Mouse (Mus musculus) liver, embryonic 12.5 days (tissue): Measurements from ENCODE around the gene Lzts3. TPM values are rescaled to one million over a fixed set of nuclear protein-coding genes. Genes with fewer than 3 reads are reported as not detected.

Source experiments
- ATAC-seq: fragments of 200-750 bp; cut with Nextera tagmentation; 2 replicates; pipeline ENCODE4 v1.8.0; 2017; ENCODE audit warnings: moderate number of reproducible peaks, mild to moderate bottlenecking, moderate library complexity
- H3K27ac ChIP-seq: fragments of 300-500 bp; sonication (generic); 2 replicates; pipeline ENCODE4 v1.5.1; 2016; ENCODE audit warnings: mild to moderate bottlenecking
- H3K27me3 ChIP-seq: fragments of 300-500 bp; sonication (generic); replicated peaks from 2 replicates; pipeline ENCODE4 v1.6.1; 2016; ENCODE audit warnings: mild to moderate bottlenecking, moderate library complexity
- H3K36me3 ChIP-seq: fragments of 300-500 bp; sonication (generic); 2 replicates; pipeline ENCODE4 v1.6.1; 2016; ENCODE audit warnings: mild to moderate bottlenecking, moderate library complexity
- H3K4me1 ChIP-seq: fragments of 300-500 bp; sonication (generic); 2 replicates; pipeline ENCODE4 v1.6.1; 2016
- H3K4me2 ChIP-seq: fragments of 300-500 bp; sonication (generic); 2 replicates; pipeline ENCODE4 v1.6.1; 2016; ENCODE audit warnings: mild to moderate bottlenecking, moderate library complexity
- H3K4me3 ChIP-seq: fragments of 300-500 bp; sonication (generic); 2 replicates; pipeline ENCODE4 v1.5.1; 2016; ENCODE audit warnings: mild to moderate bottlenecking, moderate library complexity
- H3K9ac ChIP-seq: fragments of 300-500 bp; sonication (generic); 2 replicates; pipeline ENCODE4 v1.6.1; 2016; ENCODE audit warnings: mild to moderate bottlenecking, moderate library complexity
- H3K9me3 ChIP-seq: fragments of 300-500 bp; sonication (generic); replicated peaks from 2 replicates; pipeline ENCODE4 v1.6.1; 2016; ENCODE audit warnings: mild to moderate bottlenecking, moderate library complexity
- WGBS: fragments of 180-500 bp; shearing (Covaris S2); methylation state at CpG from one replicate; pipeline ENCODE4 v1.1.7; 2016; ENCODE audit not compliant: insufficient replicate concordance; 5-methylcytosine and 5-hydroxymethylcytosine counted together
- polyA plus RNA-seq: library from polyadenylated mRNA; unstranded; fragments of >200 nt; fragmentation: Nextera tagmentation; extraction: Ambion mirVana; gene quantifications from 2 replicates; pipeline ENCODE4 v1.2.1, GENCODE M21; 2016

Gene Lzts3
- 1.6 and 1.7 TPM in 2 replicates for polyA plus RNA-seq

GRCm38 (mm10) chr2:130642684-130643369, at the start of gene Lzts3:
Gene Lzts3 (minus strand): TSS chr2:130642803.
- H3K27ac ChIP-seq, result peak within 1 kb of the TSS; percentile 57; the same call in 1 of the 2 replicates
- peaks cover 42% of the 10 kb centered on the region for H3K27me3 ChIP-seq
- ATAC-seq, result peak; percentile 97
- H3K9me3 ChIP-seq, result no peaks in the 10 kb centered on the region
- peak within 1 kb of the TSS; percentile 78 for H3K9ac ChIP-seq
- peak within 1 kb of the TSS; percentile 66 for H3K4me3 ChIP-seq
- H3K36me3 ChIP-seq, result no peaks in the 10 kb centered on the region
- peaks cover 20% of the 10 kb centered on the region for H3K4me1 ChIP-seq
- peak within 1 kb of the TSS; percentile 97 for H3K4me2 ChIP-seq
- WGBS, result 4% methylated on average over 38 of the region's 40 CpGs

- no peaks in the 10 kb centered on the region for H3K4me1 ChIP-seq
- no peak overlapping the region for H3K4me2 ChIP-seq
- no peaks in the 10 kb centered on the region for H3K9me3 ChIP-seq
- no peak overlapping the region for H3K9ac ChIP-seq
- H3K4me3 ChIP-seq, result no peak overlapping the region
- H3K27ac ChIP-seq, result no peak overlapping the region
- ATAC-seq, result no peak
- H3K27me3 ChIP-seq, result peaks cover 2% of the 10 kb centered on the region
- WGBS, result 55% methylated on average over 2 of the region's 2 CpGs
- peaks cover 9% of the 10 kb centered on the region for H3K36me3 ChIP-seq
Observed at GRCm38 (mm10) chr2:130689011-130689410, 46.4 kb upstream of the Lzts3 start.

- Histone ChIP-seq H3K4me1 (no peaks in the 10 kb centered on the region), H3K36me3 (peaks cover 44% of the 10 kb centered on the region), H3K4me2 (no peak overlapping the region), H3K9me3 (no peaks in the 10 kb centered on the region), H3K27me3 (no peaks in the 10 kb centered on the region), H3K4me3 (no peak overlapping the region), H3K27ac (no peak overlapping the region), H3K9ac (no peak overlapping the region)
- no peak for ATAC-seq
- 81% methylated on average over 9 of the region's 9 CpGs for WGBS
Observed at GRCm38 (mm10) chr2:130685426-130685825, 42.8 kb upstream of the Lzts3 start.

GRCm38 (mm10) chr2:130681531-130681930, 38.9 kb upstream of the Lzts3 start:
- H3K36me3 ChIP-seq, result peaks cover 83% of the 10 kb centered on the region
- H3K27ac ChIP-seq, result no peak overlapping the region
- no peak overlapping the region for H3K4me3 ChIP-seq
- no peaks in the 10 kb centered on the region for H3K9me3 ChIP-seq
- H3K4me2 ChIP-seq, result no peak overlapping the region
- no peaks in the 10 kb centered on the region for H3K4me1 ChIP-seq
- ATAC-seq, result no peak
- 83% methylated on average over 3 of the region's 3 CpGs for WGBS
- H3K9ac ChIP-seq, result no peak overlapping the region
- H3K27me3 ChIP-seq, result no peaks in the 10 kb centered on the region

- Histone ChIP-seq H3K4me2 (no peak overlapping the region), H3K4me3 (no peak overlapping the region), H3K27me3 (no peaks in the 10 kb centered on the region), H3K9me3 (no peaks in the 10 kb centered on the region), H3K9ac (no peak overlapping the region), H3K27ac (no peak overlapping the region), H3K36me3 (peaks cover 95% of the 10 kb centered on the region), H3K4me1 (no peaks in the 10 kb centered on the region)
- no peak for ATAC-seq
- WGBS, result 84% methylated on average over 6 of the region's 6 CpGs
Observed at GRCm38 (mm10) chr2:130679899-130680298, 37.3 kb upstream of the Lzts3 start.

GRCm38 (mm10) chr2:130679154-130679553, 36.6 kb upstream of the Lzts3 start:
- Histone ChIP-seq H3K4me1 (no peaks in the 10 kb centered on the region), H3K27ac (no peak overlapping the region), H3K27me3 (no peaks in the 10 kb centered on the region), H3K36me3 (peaks cover 99% of the 10 kb centered on the region), H3K4me2 (no peak overlapping the region), H3K4me3 (no peak overlapping the region), H3K9me3 (no peaks in the 10 kb centered on the region), H3K9ac (no peak overlapping the region)
- ATAC-seq, result no peak
- 92% methylated on average over 12 of the region's 12 CpGs for WGBS

GRCm38 (mm10) chr2:130677211-130677610, 34.6 kb upstream of the Lzts3 start:
- Histone ChIP-seq H3K9ac (no peak overlapping the region), H3K27ac (no peak overlapping the region), H3K36me3 (peaks cover 100% of the 10 kb centered on the region), H3K4me1 (no peaks in the 10 kb centered on the region), H3K27me3 (no peaks in the 10 kb centered on the region), H3K4me3 (no peak overlapping the region), H3K4me2 (no peak overlapping the region), H3K9me3 (no peaks in the 10 kb centered on the region)
- no peak for ATAC-seq
- WGBS, result 85% methylated on average over 10 of the region's 10 CpGs

GRCm38 (mm10) chr2:130667559-130667958, 25.0 kb upstream of the Lzts3 start, which contains the start of gene Itpa:
Gene Itpa (plus strand): TSS chr2:130667610.
- Histone ChIP-seq H3K36me3 (peaks cover 29% of the 10 kb centered on the region), H3K4me1 (peaks cover 64% of the 10 kb centered on the region), H3K4me3 (peak within 1 kb of the TSS; percentile 85), H3K27me3 (no peaks in the 10 kb centered on the region), H3K27ac (peak within 1 kb of the TSS; percentile 92), H3K4me2 (peak within 1 kb of the TSS; percentile 92), H3K9ac (peak within 1 kb of the TSS; percentile 80), H3K9me3 (no peaks in the 10 kb centered on the region)
- 1% methylated on average over 31 of the region's 31 CpGs for WGBS
- ATAC-seq, result peak; percentile 75

GRCm38 (mm10) chr2:130664102-130664701, 21.6 kb upstream of the Lzts3 start, which contains the start of gene Ddrgk1:
Gene Ddrgk1 (minus strand): TSS chr2:130664659.
- WGBS, result under 1% methylated on average over 40 of the region's 40 CpGs
- peaks cover 52% of the 10 kb centered on the region for H3K4me1 ChIP-seq
- peak; percentile 93 for ATAC-seq

GRCm38 (mm10) chr2:130663342-130663741, 20.7 kb upstream of the Lzts3 start:
- WGBS, result 86% methylated on average over 11 of the region's 11 CpGs

More at GRCm38 (mm10) chr2:130664102-130664701, 21.6 kb upstream of the Lzts3 start, which contains the start of gene Ddrgk1:
- Histone ChIP-seq H3K27me3 (no peaks in the 10 kb centered on the region), H3K36me3 (peaks cover 37% of the 10 kb centered on the region), H3K9me3 (no peaks in the 10 kb centered on the region), H3K9ac (peak within 1 kb of the TSS; percentile 82), H3K27ac (peak within 1 kb of the TSS; percentile 96), H3K4me3 (peak within 1 kb of the TSS; percentile 65), H3K4me2 (peak within 1 kb of the TSS; percentile 86)

GRCm38 (mm10) chr2:130658530-130658929, 15.9 kb upstream of the Lzts3 start:
- WGBS, result 93% methylated on average over 10 of the region's 10 CpGs
- H3K9ac ChIP-seq, result no peak overlapping the region
- H3K9me3 ChIP-seq, result no peaks in the 10 kb centered on the region
- H3K4me2 ChIP-seq, result no peak overlapping the region
- ATAC-seq, result no peak
- H3K36me3 ChIP-seq, result peaks cover 93% of the 10 kb centered on the region
- peak overlapping the region; percentile 11; the same call in 1 of the 2 replicates for H3K27ac ChIP-seq
- no peak overlapping the region for H3K4me3 ChIP-seq
- no peaks in the 10 kb centered on the region for H3K27me3 ChIP-seq
- peaks cover 59% of the 10 kb centered on the region for H3K4me1 ChIP-seq

More at GRCm38 (mm10) chr2:130663342-130663741, 20.7 kb upstream of the Lzts3 start:
- H3K9me3 ChIP-seq, result no peaks in the 10 kb centered on the region
- no peak for ATAC-seq
- H3K27ac ChIP-seq, result peak overlapping the region; percentile 96
- peak overlapping the region; percentile 82 for H3K9ac ChIP-seq
- peak overlapping the region; percentile 65 for H3K4me3 ChIP-seq
- no peaks in the 10 kb centered on the region for H3K27me3 ChIP-seq
- peaks cover 45% of the 10 kb centered on the region for H3K36me3 ChIP-seq
- H3K4me1 ChIP-seq, result peaks cover 43% of the 10 kb centered on the region
- peak overlapping the region; percentile 86 for H3K4me2 ChIP-seq

- Histone ChIP-seq H3K27me3 (no peaks in the 10 kb centered on the region), H3K4me1 (peaks cover 56% of the 10 kb centered on the region), H3K9me3 (no peaks in the 10 kb centered on the region), H3K4me2 (no peak overlapping the region), H3K4me3 (no peak overlapping the region), H3K9ac (no peak overlapping the region; the same call in 1 of the 2 replicates), H3K27ac (peak overlapping the region; percentile 92; the same call in 1 of the 2 replicates), H3K36me3 (peaks cover 99% of the 10 kb centered on the region)
- WGBS, result 85% methylated on average over 6 of the region's 6 CpGs
- ATAC-seq, result no peak
Observed at GRCm38 (mm10) chr2:130657541-130657940, 14.9 kb upstream of the Lzts3 start.
